In genomic region chr12:36666771-36667170, GRCm38 (mm10) we compare ENCODE assay signal across 17 mouse cellular contexts.
A peak's percentile ranks its signal among the peaks of the same experiment; 100 is the strongest.
DNase-seq lines count a peak whose midpoint lies in the region; ATAC-seq and TF ChIP-seq lines count a peak whose summit lies in the region.
"Had no signal": no experiment of that assay in that cellular context is flagged by ENCODE, and none has a peak within 500 bp of the region (broad histone marks: within the 10 kb centered on the region; RNA-seq: fewer than 3 reads in every experiment).

No protein-coding gene starts in this region.

- H3K4me1 ChIP-seq in forebrain, embryonic 14.5 days (ENCODE audit: control insufficient read depth, insufficient read depth, low read length): no peaks in the 10 kb centered on the region
- no peaks in the 10 kb centered on the region; the same call in 1 of the 2 replicates for H3K4me1 ChIP-seq in forebrain, embryonic 12.5 days
- H3K4me1 ChIP-seq in midbrain, embryonic 11.5 days (ENCODE audit: control insufficient read depth, insufficient read depth, low read length): peaks cover 3% of the 10 kb centered on the region; the same call in 1 of the 2 replicates
- no peaks in the 10 kb centered on the region for H3K4me1 ChIP-seq in midbrain, postnatal 0 days (ENCODE audit: insufficient read depth, low read length)
- H3K4me1 ChIP-seq in forebrain, postnatal 0 days (ENCODE audit: insufficient read depth): no peaks in the 10 kb centered on the region
- H3K4me1 ChIP-seq: heart, embryonic 10.5 days; liver, embryonic 15.5 days had no signal

- H3K4me2 ChIP-seq in forebrain, embryonic 14.5 days (ENCODE audit: low read length): no peak overlapping the region
- no peak overlapping the region for H3K4me2 ChIP-seq in forebrain, embryonic 12.5 days
- no peak overlapping the region for H3K4me2 ChIP-seq in midbrain, embryonic 11.5 days
- no peak overlapping the region for H3K4me2 ChIP-seq in midbrain, postnatal 0 days (ENCODE audit: low read depth, low read length, poor library complexity, severe bottlenecking)
- no peak overlapping the region for H3K4me2 ChIP-seq in forebrain, postnatal 0 days (ENCODE audit: low read depth)
- H3K4me2 ChIP-seq: liver, embryonic 15.5 days had no signal

- no peak overlapping the region for H3K4me3 ChIP-seq in forebrain, embryonic 14.5 days (ENCODE audit: low read depth, low read length)
- no peak overlapping the region for H3K4me3 ChIP-seq in forebrain, embryonic 12.5 days (replicated peaks)
- no peak overlapping the region for H3K4me3 ChIP-seq in midbrain, embryonic 11.5 days (ENCODE audit: low read depth, low read length)
- no peak overlapping the region for H3K4me3 ChIP-seq in midbrain, postnatal 0 days (ENCODE audit: low read depth, low read length)
- H3K4me3 ChIP-seq in forebrain, postnatal 0 days (ENCODE audit: low read depth, low read length): no peak overlapping the region
- H3K4me3 ChIP-seq: heart, embryonic 10.5 days; liver, embryonic 15.5 days had no signal

- peak overlapping the region; percentile 33 for H3K27ac ChIP-seq in forebrain, embryonic 14.5 days (ENCODE audit: low read depth, low read length)
- no peak overlapping the region for H3K27ac ChIP-seq in forebrain, embryonic 12.5 days
- no peak overlapping the region for H3K27ac ChIP-seq in midbrain, embryonic 11.5 days (ENCODE audit: low read depth, low read length)
- no peak overlapping the region for H3K27ac ChIP-seq in midbrain, postnatal 0 days (ENCODE audit: low read depth, low read length)
- 0 out of 2 replicates have a peak overlapping the region, but pooled peaks have one; percentile 37 for H3K27ac ChIP-seq in forebrain, postnatal 0 days (ENCODE audit: low read depth, low read length)
- H3K27ac ChIP-seq: heart, embryonic 10.5 days; liver, embryonic 15.5 days had no signal

- DNase-seq in forebrain, embryonic 14.5 days (ENCODE audit: low spot score): peak; percentile 48
- DNase-seq in midbrain, embryonic 11.5 days (ENCODE audit: low spot score, missing footprints): no peak
- no peak for DNase-seq in midbrain, postnatal 0 days (ENCODE audit: low spot score)
- peak; percentile 38 for DNase-seq in forebrain, postnatal 0 days
- DNase-seq in retina, embryonic 14.5 days (ENCODE audit: low spot score): peak; percentile 18
- no peak for DNase-seq in adrenal gland, adult (ENCODE audit: inconsistent age in 2 of 2, low spot score in 1 of 2)
- DNase-seq: cerebellum, postnatal 14 days; gastrocnemius, postnatal 14 days; left cerebral cortex, postnatal 4 days; lung, postnatal 14 days; thymus, postnatal 4 days had no signal

- TF ChIP-seq CTCF in midbrain, postnatal 0 days (IDR thresholded peaks at IDR 0.05): no peak
- TF ChIP-seq CTCF in forebrain, postnatal 0 days (IDR thresholded peaks at IDR 0.05; ENCODE audit: low read depth): no peak

- no peak overlapping the region for H3K9ac ChIP-seq in forebrain, embryonic 14.5 days (ENCODE audit: low read length)
- H3K9ac ChIP-seq in forebrain, embryonic 12.5 days: no peak overlapping the region
- no peak overlapping the region for H3K9ac ChIP-seq in midbrain, embryonic 11.5 days (ENCODE audit: low read length)
- no peak overlapping the region for H3K9ac ChIP-seq in midbrain, postnatal 0 days (replicated peaks; ENCODE audit: low read length, poor library complexity, severe bottlenecking)
- H3K9ac ChIP-seq in forebrain, postnatal 0 days: no peak overlapping the region
- H3K9ac ChIP-seq: liver, embryonic 15.5 days had no signal

- peak; percentile 61 for ATAC-seq in forebrain, embryonic 14.5 days
- ATAC-seq in forebrain, embryonic 12.5 days (ENCODE audit: low FRiP score): no peak
- 0 out of 2 replicates have a peak, but pooled peaks have one; percentile 30 for ATAC-seq in midbrain, embryonic 11.5 days (ENCODE audit: low FRiP score)
- ATAC-seq in midbrain, postnatal 0 days (ENCODE audit: low FRiP score): no peak
- ATAC-seq in forebrain, postnatal 0 days: peak; percentile 73
- ATAC-seq in megakaryocyte, adult 5-6 weeks (ENCODE audit: poor library complexity, severe bottlenecking): no peak
- ATAC-seq: intestine, postnatal 0 days; Patski had no signal

- no peaks in the 10 kb centered on the region for H3K27me3 ChIP-seq in forebrain, embryonic 14.5 days (replicated peaks; ENCODE audit: control insufficient read depth, insufficient read depth, low read length)
- H3K27me3 ChIP-seq in forebrain, embryonic 12.5 days: no peaks in the 10 kb centered on the region
- H3K27me3 ChIP-seq in midbrain, embryonic 11.5 days (ENCODE audit: control insufficient read depth, insufficient read depth, low read length): no peaks in the 10 kb centered on the region
- H3K27me3 ChIP-seq in midbrain, postnatal 0 days (ENCODE audit: insufficient read depth, low read length): no peaks in the 10 kb centered on the region
- no peaks in the 10 kb centered on the region for H3K27me3 ChIP-seq in forebrain, postnatal 0 days (ENCODE audit: insufficient read depth, low read length)
- H3K27me3 ChIP-seq: liver, embryonic 15.5 days; Patski had no signal

- H3K9me3 ChIP-seq in forebrain, embryonic 14.5 days (replicated peaks; ENCODE audit: control insufficient read depth, low read length): no peaks in the 10 kb centered on the region
- H3K9me3 ChIP-seq in forebrain, embryonic 12.5 days: no peaks in the 10 kb centered on the region
- no peaks in the 10 kb centered on the region for H3K9me3 ChIP-seq in midbrain, embryonic 11.5 days (ENCODE audit: control insufficient read depth, low read length)
- no peaks in the 10 kb centered on the region for H3K9me3 ChIP-seq in midbrain, postnatal 0 days (ENCODE audit: low read length)
- H3K9me3 ChIP-seq in forebrain, postnatal 0 days (ENCODE audit: low read length): no peaks in the 10 kb centered on the region
- H3K9me3 ChIP-seq: heart, embryonic 10.5 days; liver, embryonic 15.5 days had no signal

- H3K36me3 ChIP-seq in forebrain, embryonic 14.5 days (ENCODE audit: control insufficient read depth, insufficient read depth, low read length): no peaks in the 10 kb centered on the region
- H3K36me3 ChIP-seq in forebrain, embryonic 12.5 days (replicated peaks): no peaks in the 10 kb centered on the region
- no peaks in the 10 kb centered on the region for H3K36me3 ChIP-seq in midbrain, embryonic 11.5 days (ENCODE audit: control insufficient read depth, insufficient read depth, low read length)
- H3K36me3 ChIP-seq in midbrain, postnatal 0 days (ENCODE audit: insufficient read depth, low read length): no peaks in the 10 kb centered on the region
- no peaks in the 10 kb centered on the region for H3K36me3 ChIP-seq in forebrain, postnatal 0 days (ENCODE audit: insufficient read depth)
- H3K36me3 ChIP-seq: heart, embryonic 10.5 days; liver, embryonic 15.5 days had no signal

- 47% methylated on average over 6 of the region's 6 CpGs for WGBS in forebrain, embryonic 14.5 days
- 57% methylated on average over 6 of the region's 6 CpGs for WGBS in forebrain, embryonic 12.5 days
- WGBS in midbrain, embryonic 11.5 days: 49% methylated on average over 6 of the region's 6 CpGs
- WGBS in midbrain, postnatal 0 days: 16% methylated on average over 6 of the region's 6 CpGs
- 29% methylated on average over 6 of the region's 6 CpGs for WGBS in forebrain, postnatal 0 days

Comparison
In these comparisons a context has a peak if more than half of its experiments do, and no peak if none do; other contexts are left out.
1. ATAC-seq: peak in forebrain, embryonic 14.5 days (single experiment), midbrain, embryonic 11.5 days (single experiment) and forebrain, postnatal 0 days (single experiment); none in forebrain, embryonic 12.5 days (single experiment), midbrain, postnatal 0 days (single experiment) and megakaryocyte, adult 5-6 weeks (single experiment).
2. H3K27ac ChIP-seq: peak in forebrain, embryonic 14.5 days (single experiment) and forebrain, postnatal 0 days (single experiment); none in forebrain, embryonic 12.5 days (single experiment), midbrain, embryonic 11.5 days (single experiment) and midbrain, postnatal 0 days (single experiment).
3. DNase-seq: peak in forebrain, embryonic 14.5 days (single experiment), forebrain, postnatal 0 days (single experiment) and retina, embryonic 14.5 days (single experiment); none in midbrain, embryonic 11.5 days (single experiment), midbrain, postnatal 0 days (single experiment) and adrenal gland, adult (0 of 2).